Mouse (Mus musculus) adipocyte (in vitro differentiated cells): Measurements from ENCODE around the gene Hsfy2.

Experiments
- DNase-seq: peaks from one replicate; pipeline ENCODE4 v3.0.0-alpha.2; 2016; ENCODE audit warnings: low spot score

Gene Hsfy2

DNA sequence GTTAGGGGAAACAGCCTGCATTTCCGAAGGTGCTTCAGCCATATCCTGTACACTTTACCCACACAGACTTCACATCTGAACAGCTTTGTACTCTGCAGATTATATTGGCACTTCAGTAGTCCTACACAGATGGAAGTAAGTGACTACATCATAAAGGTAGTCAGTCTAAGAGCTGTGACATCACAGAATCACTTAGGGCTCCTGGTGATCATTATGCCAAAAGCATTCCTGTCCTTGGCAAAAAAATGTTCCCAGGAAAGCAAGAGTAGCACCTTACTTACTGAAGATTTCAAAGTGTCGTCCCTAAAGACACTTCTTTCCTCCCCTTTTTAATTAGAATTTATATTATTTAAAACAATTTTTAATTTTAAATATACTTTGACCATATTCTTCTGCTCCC, at the start of gene Hsfy2:
Gene Hsfy2 (minus strand): TSS at position 101 of the 400 bp plus-strand sequence.
- DNase-seq = no peak

DNA sequence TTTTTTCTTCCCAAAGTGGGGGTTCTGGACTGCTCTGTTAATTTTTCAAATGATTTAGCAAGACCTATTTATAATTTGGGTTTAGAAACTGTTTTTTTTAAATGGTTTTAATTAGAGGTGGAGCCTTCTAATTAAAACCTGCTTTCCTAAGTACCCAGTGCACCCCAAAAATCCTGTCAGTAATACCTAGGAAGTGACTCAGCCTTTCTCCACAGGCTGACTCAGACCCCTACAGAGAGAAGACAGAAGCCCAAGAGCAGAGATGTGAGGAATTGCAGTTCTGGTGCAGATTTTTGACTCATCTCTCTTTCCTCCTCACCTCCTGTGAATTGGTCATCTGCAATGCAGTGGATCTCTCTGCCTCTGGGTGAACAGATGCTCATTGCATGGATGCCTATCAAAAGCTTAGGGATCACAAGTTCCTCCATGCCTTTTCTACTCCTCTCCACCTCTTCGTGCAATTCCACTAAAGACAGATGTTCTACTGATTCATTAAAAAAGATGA, 47.9 kb upstream of the Hsfy2 start:
- DNase-seq = no peak

DNA sequence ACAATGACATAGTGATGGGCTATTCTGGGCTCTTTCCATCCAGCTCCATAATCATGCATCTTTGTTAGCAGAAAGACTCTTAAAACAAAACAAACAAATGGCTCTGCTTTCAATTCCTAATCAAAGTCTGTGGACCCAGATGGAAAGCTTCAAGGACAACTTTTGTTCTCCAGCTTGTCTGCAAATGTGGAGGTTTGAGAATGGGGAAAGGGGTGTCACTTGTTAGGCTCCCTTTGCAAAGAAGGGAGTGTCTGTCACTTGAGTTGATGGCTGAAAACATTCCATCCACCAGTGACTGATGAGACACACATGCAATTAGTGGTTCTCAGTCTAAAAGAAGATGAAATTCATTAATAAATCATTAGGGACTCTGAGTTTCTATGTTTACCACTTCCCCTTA, 47.3 kb upstream of the Hsfy2 start:
- DNase-seq = no peak

DNA sequence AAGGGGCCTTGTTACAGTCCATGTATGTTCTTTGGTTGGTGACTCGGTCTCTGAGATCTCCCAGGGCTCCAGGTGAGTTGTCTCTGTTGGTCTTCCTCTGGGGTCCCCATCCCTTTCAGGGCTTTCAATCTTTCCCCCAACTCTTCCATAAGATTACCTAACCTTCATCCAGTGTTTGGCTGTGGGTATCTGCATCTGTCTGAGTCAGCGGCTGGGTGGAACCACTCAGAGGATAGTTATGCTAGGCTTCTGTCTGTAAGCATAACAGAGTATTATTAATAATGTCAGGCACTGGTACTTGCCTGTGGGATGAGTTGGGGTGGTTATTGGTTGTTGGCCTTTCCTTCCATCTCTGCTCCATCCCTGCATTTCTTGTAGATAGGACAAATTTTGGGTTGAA, 44.0 kb upstream of the Hsfy2 start:
- DNase-seq = no peak

DNA sequence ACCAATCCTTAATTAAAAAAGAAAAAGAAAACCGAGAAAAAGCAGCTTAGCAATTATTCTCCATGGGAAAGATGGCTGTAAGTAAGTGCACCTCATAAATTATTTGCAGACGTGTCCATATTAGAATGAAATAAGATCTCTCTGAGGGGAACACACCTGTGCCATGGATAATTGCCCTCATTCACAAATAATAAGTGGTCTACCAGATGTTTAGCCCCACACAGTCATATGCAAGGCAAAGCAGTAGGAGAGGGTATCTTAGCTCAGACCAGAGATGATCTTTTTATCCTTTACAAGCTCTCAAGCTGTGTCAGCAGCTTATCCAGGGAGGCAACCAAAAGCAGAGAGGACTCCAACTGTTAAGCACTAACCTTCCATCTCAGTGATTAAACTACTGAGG, 38.0 kb upstream of the Hsfy2 start:
- DNase-seq = no peak

DNA sequence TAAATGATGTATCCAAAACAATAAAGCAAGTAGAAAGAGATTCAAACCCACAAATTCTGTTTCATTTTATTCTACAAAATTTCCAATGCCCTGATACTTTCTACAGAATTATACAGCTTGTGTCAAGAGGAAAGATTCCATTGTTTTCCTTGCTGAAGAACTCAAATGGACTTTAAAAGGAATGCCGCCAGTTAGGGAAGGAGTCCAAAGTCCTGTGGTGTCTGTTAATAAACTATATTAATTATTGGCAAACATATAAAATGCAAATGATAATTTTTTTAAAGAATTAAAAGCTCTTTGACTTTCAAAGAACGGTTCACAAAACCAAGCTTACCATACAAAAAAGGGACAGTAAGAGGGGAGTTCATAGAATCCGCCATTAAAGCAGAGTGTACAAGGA, 37.4 kb upstream of the Hsfy2 start:
- DNase-seq = no peak

DNA sequence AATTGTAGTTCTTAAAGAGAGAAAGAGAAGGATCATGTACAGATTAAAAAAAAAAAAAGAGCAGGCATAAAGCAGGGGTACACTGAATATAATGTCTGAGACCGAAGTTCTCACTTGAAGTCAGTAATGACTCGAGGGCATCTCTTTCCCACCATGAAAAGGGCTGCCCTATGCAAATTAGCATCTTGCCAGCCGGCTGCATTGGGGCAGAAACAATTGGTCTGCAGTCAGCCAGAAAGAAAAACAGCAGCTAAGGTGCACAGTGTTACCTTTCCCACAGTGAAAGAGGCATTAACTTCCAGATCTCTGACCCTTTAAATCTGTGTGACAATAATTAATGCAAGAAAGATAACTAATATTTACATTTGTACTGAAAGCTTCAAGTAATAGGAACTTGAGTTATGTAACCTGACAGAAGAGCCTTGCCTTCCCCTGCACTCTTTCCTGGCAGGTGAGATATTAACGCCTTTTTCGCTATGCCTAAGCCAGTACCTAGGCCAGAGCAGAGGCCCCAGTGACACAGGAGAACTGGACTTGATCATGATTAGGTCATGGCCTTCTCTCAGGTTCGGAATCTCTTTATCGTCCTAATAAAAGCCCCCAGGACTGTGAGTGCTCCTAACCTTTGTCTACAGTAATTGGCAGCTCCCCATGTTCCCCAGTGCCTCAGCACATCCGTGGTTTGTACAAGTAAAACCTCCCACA, 34.2 kb upstream of the Hsfy2 start:
- no peak for DNase-seq

DNA sequence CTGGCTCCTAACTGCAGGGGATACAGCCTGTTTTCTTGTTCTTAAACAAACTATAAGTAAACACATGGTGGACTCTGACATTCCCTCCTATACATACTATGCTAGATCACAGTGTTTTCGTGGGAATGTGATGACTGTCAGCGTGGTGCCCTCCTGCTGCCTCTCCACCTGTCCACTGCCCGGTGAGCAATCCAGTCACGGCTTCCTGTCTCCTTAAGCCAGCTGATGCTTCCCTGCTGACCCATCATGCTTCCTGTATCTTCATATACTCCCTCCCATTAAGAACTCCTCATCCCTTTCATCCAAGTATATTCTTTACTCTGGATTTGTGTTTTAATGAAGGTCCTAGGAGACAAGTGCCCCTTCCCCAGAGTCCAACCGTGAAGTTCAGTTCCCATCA, 33.3 kb upstream of the Hsfy2 start:
- DNase-seq = no peak

DNA sequence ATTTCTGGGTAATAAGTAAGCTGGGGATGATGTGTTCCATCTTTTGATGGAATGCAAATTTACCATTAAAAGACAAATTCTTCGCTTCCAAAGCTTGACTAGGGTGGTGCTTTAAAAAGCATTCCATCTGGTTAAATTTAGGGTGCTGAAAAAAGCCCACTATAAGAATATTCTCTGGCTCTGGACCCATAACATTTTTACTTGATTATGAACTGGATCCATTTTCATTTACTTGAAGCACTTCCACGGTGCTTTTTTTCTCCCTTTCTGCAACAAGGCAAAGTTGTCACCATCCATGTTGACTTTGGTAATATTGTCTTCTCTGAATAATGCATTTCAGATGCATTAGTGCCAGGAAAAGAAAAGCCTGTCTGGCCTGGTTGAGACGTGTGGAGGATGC, 27.4 kb upstream of the Hsfy2 start:
- no peak for DNase-seq

DNA sequence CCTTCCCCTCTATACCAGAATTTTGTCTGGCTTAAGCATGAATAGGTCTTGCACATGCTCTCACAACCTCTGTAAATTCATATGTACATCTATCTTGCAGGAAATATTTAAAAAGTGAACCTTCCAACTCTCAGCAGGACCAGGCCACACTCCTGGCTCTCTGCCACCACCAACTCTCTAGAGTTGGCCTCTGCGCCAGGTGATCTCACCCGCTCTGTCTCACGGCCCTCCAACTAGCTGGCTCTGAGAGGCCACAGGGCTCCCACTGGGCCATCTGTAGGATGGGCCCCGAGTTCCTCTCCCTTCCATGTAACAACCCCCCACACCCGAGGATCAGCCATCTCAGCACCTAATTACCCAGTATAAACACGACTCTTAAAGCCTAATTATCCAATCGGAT, 10.4 kb downstream of the Hsfy2 start:
- no peak for DNase-seq

DNA sequence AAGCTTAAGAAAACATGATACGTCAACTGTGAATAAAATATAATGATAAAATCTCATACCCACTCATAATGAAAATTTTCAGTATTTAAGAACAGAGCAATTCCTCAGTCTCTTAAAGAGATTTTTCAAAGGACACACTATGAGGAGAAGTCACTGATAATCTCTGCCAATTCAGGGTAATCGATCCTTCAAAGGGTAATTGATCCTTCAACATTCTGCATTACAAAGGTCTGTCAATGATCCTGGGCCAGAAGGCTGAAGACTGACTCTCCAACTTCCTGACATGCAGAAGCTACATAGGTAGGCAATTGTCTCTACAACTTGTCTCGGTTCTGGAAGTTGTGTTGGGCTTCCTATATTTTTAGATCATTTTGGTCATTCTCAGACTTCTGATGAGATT, 12.9 kb downstream of the Hsfy2 start:
- no peak for DNase-seq

DNA sequence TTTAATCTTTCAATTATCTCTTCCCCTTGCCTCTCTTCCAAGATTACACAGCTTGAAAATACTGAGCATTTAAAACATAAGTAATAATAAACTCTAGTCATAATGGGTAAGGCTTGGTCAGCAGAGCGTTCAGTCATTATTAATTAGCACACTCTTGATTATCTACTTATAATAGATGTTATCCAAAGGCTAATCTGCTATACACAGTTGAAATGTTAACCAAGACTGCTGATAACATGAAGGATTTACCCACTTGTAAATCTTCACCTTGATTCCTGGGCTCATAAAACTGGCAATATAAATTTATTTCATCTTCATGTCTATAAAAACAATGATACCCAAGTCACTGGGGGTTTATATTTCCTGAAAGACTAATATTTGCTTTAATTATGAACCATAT, 24.9 kb downstream of the Hsfy2 start:
- no peak for DNase-seq
